Mouse (Mus musculus) olfactory bulb, adult 2 months (tissue): Measurements from ENCODE around the gene Tmem109.

Experiments
- CTCF ChIP-seq: fragments of 200-500 bp; IDR thresholded peaks from 2 replicates; pipeline ENCODE4 v1.5.1; 2012; ENCODE audit warnings: low read depth, mild to moderate bottlenecking, low read length, moderate library complexity; ENCODE audit not compliant: insufficient read depth
- POLR2A ChIP-seq: fragments of 200-500 bp; IDR thresholded peaks from 2 replicates; pipeline ENCODE4 v1.6.1; 2012; ENCODE audit warnings: mild to moderate bottlenecking, low read depth, low read length, moderate library complexity; ENCODE audit not compliant: insufficient read depth

DNA sequence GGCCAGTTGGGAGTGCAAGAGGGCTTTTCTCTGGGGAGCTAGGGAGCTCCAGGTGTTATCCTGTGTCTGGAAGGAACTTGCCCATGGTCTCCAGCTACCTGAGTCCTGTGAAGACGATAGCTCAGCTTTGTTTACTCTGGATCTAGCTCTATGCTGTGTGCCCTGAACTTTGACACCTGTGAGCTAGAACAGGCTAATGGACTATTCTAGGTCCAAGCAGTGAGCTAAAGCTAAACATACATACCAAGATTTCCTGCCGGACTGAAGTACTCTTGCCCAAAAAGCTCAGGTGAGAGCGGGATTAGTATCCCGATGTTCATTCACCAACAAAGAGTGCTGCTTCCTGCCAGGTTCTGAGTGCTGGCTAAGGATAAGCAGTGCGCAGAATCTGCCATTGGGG lies 22.7 kb upstream of the Tmem109 start:
- TF ChIP-seq POLR2A (no peak), CTCF (no peak)
